Mouse (Mus musculus): Measurements from ENCODE around the gene Pes1. TPM values are rescaled to one million over a fixed set of nuclear protein-coding genes. Genes with fewer than 3 reads are reported as not detected.

Pes1 gene
- polyA plus RNA-seq, 1 experiment from 2014 or later, result 81.2 TPM

GRCm38 (mm10) chr11:3970361-3970760 is 6.6 kb downstream of the Pes1 start:
- H3K4me2 ChIP-seq, result no peak overlapping the region
- no peak for ATAC-seq (ENCODE audit: low FRiP score)
- H3K9me3 ChIP-seq, result no peaks in the 10 kb centered on the region
- no peak overlapping the region for H3K4me3 ChIP-seq (replicated peaks)
- no peaks in the 10 kb centered on the region for H3K27me3 ChIP-seq
- WGBS, result 92% methylated on average over 7 of the region's 7 CpGs
- peaks cover 7% of the 10 kb centered on the region for H3K4me1 ChIP-seq
- peaks cover 76% of the 10 kb centered on the region for H3K36me3 ChIP-seq (replicated peaks)
- no peak overlapping the region for H3K9ac ChIP-seq
- H3K27ac ChIP-seq, result no peak overlapping the region

- WGBS, result 93% methylated on average over 7 of the region's 7 CpGs
- no peak for ATAC-seq (ENCODE audit: low FRiP score)
- peaks cover 96% of the 10 kb centered on the region for H3K36me3 ChIP-seq (replicated peaks)
Observed at GRCm38 (mm10) chr11:3973081-3973480, 9.3 kb downstream of the Pes1 start.

GRCm38 (mm10) chr11:3974311-3974710 is 10.5 kb downstream of the Pes1 start:
- H3K36me3 ChIP-seq (replicated peaks), result peaks cover 99% of the 10 kb centered on the region
- WGBS, result 51% methylated on average over 3 of the region's 3 CpGs
- ATAC-seq (ENCODE audit: low FRiP score), result no peak

More at GRCm38 (mm10) chr11:3973081-3973480, 9.3 kb downstream of the Pes1 start:
- H3K9ac ChIP-seq, result no peak overlapping the region
- H3K9me3 ChIP-seq, result no peaks in the 10 kb centered on the region
- no peaks in the 10 kb centered on the region for H3K27me3 ChIP-seq
- H3K27ac ChIP-seq, result no peak overlapping the region
- H3K4me2 ChIP-seq, result no peak overlapping the region
- no peaks in the 10 kb centered on the region for H3K4me1 ChIP-seq
- H3K4me3 ChIP-seq (replicated peaks), result no peak overlapping the region

GRCm38 (mm10) chr11:3976678-3977077 is 12.9 kb downstream of the Pes1 start, which contains the start of gene 4930556J24Rik:
TSS of gene 4930556J24Rik (minus strand) at chr11:3976778.
- ATAC-seq (ENCODE audit: low FRiP score), result no peak
- H3K9me3 ChIP-seq, result no peaks in the 10 kb centered on the region
- WGBS, result 92% methylated on average over 6 of the region's 6 CpGs
- H3K4me2 ChIP-seq, result no peak within 1 kb of the TSS
- H3K27me3 ChIP-seq, result no peaks in the 10 kb centered on the region
- no peak within 1 kb of the TSS for H3K4me3 ChIP-seq (replicated peaks)
- H3K9ac ChIP-seq, result no peak within 1 kb of the TSS
- H3K36me3 ChIP-seq (replicated peaks), result peaks cover 97% of the 10 kb centered on the region
- H3K4me1 ChIP-seq, result no peaks in the 10 kb centered on the region
- H3K27ac ChIP-seq, result no peak within 1 kb of the TSS

More at GRCm38 (mm10) chr11:3974311-3974710, 10.5 kb downstream of the Pes1 start:
- no peaks in the 10 kb centered on the region for H3K27me3 ChIP-seq
- H3K4me2 ChIP-seq, result no peak overlapping the region
- H3K4me1 ChIP-seq, result no peaks in the 10 kb centered on the region
- H3K27ac ChIP-seq, result no peak overlapping the region
- no peak overlapping the region for H3K4me3 ChIP-seq (replicated peaks)
- no peak overlapping the region for H3K9ac ChIP-seq
- H3K9me3 ChIP-seq, result no peaks in the 10 kb centered on the region

GRCm38 (mm10) chr11:3978421-3978820 is 14.6 kb downstream of the Pes1 start:
- Histone ChIP-seq H3K9ac (no peak overlapping the region), H3K36me3 (replicated peaks) (peaks cover 81% of the 10 kb centered on the region), H3K4me2 (no peak overlapping the region), H3K4me1 (peaks cover 7% of the 10 kb centered on the region), H3K9me3 (no peaks in the 10 kb centered on the region), H3K27ac (no peak overlapping the region), H3K27me3 (peaks cover 10% of the 10 kb centered on the region), H3K4me3 (replicated peaks) (no peak overlapping the region)
- WGBS, result 89% methylated on average over 5 of the region's 5 CpGs
- ATAC-seq (ENCODE audit: low FRiP score), result no peak

- Histone ChIP-seq H3K4me3 (replicated peaks) (no peak overlapping the region), H3K4me2 (no peak overlapping the region), H3K27me3 (peaks cover 30% of the 10 kb centered on the region), H3K27ac (no peak overlapping the region), H3K4me1 (peaks cover 15% of the 10 kb centered on the region), H3K36me3 (replicated peaks) (peaks cover 51% of the 10 kb centered on the region), H3K9me3 (no peaks in the 10 kb centered on the region), H3K9ac (no peak overlapping the region)
- ATAC-seq (ENCODE audit: low FRiP score), result no peak
- WGBS, result 71% methylated on average over 6 of the region's 6 CpGs
Observed at GRCm38 (mm10) chr11:3981536-3981935, 17.8 kb downstream of the Pes1 start.

- Histone ChIP-seq H3K4me1 (peaks cover 15% of the 10 kb centered on the region), H3K27ac (no peak overlapping the region), H3K4me2 (no peak overlapping the region), H3K9me3 (no peaks in the 10 kb centered on the region), H3K9ac (no peak overlapping the region), H3K27me3 (peaks cover 30% of the 10 kb centered on the region), H3K36me3 (replicated peaks) (peaks cover 41% of the 10 kb centered on the region), H3K4me3 (replicated peaks) (no peak overlapping the region)
- ATAC-seq (ENCODE audit: low FRiP score), result no peak
- 75% methylated on average over 7 of the region's 7 CpGs for WGBS
Observed at GRCm38 (mm10) chr11:3982275-3983209, 18.8 kb downstream of the Pes1 start.

- WGBS, result under 1% methylated on average over 35 of the region's 37 CpGs
- H3K9me3 ChIP-seq, result no peaks in the 10 kb centered on the region
- H3K4me2 ChIP-seq, result peak within 1 kb of the TSS; percentile 73
- H3K4me3 ChIP-seq (replicated peaks), result peak within 1 kb of the TSS; percentile 43
- ATAC-seq (ENCODE audit: low FRiP score), result peak; percentile 53
- H3K27me3 ChIP-seq, result peaks cover 30% of the 10 kb centered on the region
- peaks cover 32% of the 10 kb centered on the region for H3K36me3 ChIP-seq (replicated peaks)
- peak within 1 kb of the TSS; percentile 50 for H3K9ac ChIP-seq
- no peak within 1 kb of the TSS for H3K27ac ChIP-seq
- peaks cover 15% of the 10 kb centered on the region for H3K4me1 ChIP-seq
Observed at GRCm38 (mm10) chr11:3983291-3983862, 19.6 kb downstream of the Pes1 start, which contains the start of gene Gal3st1. TSS of gene Gal3st1 (plus strand) at chr11:3983636.

GRCm38 (mm10) chr11:3983863-3984745 is 20.3 kb downstream of the Pes1 start:
- Histone ChIP-seq H3K4me2 (peak overlapping the region; percentile 73), H3K9ac (peak overlapping the region; percentile 50), H3K4me1 (peaks cover 15% of the 10 kb centered on the region), H3K4me3 (replicated peaks) (peak overlapping the region; percentile 43), H3K27ac (no peak overlapping the region), H3K27me3 (peaks cover 30% of the 10 kb centered on the region), H3K36me3 (replicated peaks) (peaks cover 25% of the 10 kb centered on the region), H3K9me3 (no peaks in the 10 kb centered on the region)
- WGBS, result 10% methylated on average over 15 of the region's 15 CpGs
- ATAC-seq (ENCODE audit: low FRiP score), result peak; percentile 46; the same call in 1 of the 2 replicates

GRCm38 (mm10) chr11:3989748-3990147 is 26.0 kb downstream of the Pes1 start:
- Histone ChIP-seq H3K27me3 (peaks cover 11% of the 10 kb centered on the region), H3K36me3 (replicated peaks) (no peaks in the 10 kb centered on the region), H3K4me2 (no peak overlapping the region), H3K9me3 (no peaks in the 10 kb centered on the region), H3K27ac (no peak overlapping the region), H3K9ac (no peak overlapping the region), H3K4me1 (no peaks in the 10 kb centered on the region; the same call in 1 of the 2 replicates), H3K4me3 (replicated peaks) (no peak overlapping the region)
- ATAC-seq (ENCODE audit: low FRiP score), result no peak
- WGBS, result 32% methylated on average over 3 of the region's 3 CpGs

GRCm38 (mm10) chr11:3993132-3993531 is 29.4 kb downstream of the Pes1 start:
- WGBS, result 79% methylated on average over 6 of the region's 6 CpGs
- no peaks in the 10 kb centered on the region for H3K36me3 ChIP-seq (replicated peaks)
- no peaks in the 10 kb centered on the region for H3K9me3 ChIP-seq
- H3K9ac ChIP-seq, result no peak overlapping the region
- peaks cover 1% of the 10 kb centered on the region for H3K4me1 ChIP-seq
- H3K4me2 ChIP-seq, result no peak overlapping the region
- no peak overlapping the region for H3K27ac ChIP-seq
- H3K4me3 ChIP-seq (replicated peaks), result no peak overlapping the region
- no peak for ATAC-seq (ENCODE audit: low FRiP score)
- H3K27me3 ChIP-seq, result peaks cover 30% of the 10 kb centered on the region

- 86% methylated on average over 6 of the region's 6 CpGs for WGBS
- H3K27ac ChIP-seq, result no peak overlapping the region
- ATAC-seq (ENCODE audit: low FRiP score), result no peak
- H3K9ac ChIP-seq, result no peak overlapping the region
- H3K4me1 ChIP-seq, result peaks cover 7% of the 10 kb centered on the region
- H3K4me3 ChIP-seq (replicated peaks), result no peak overlapping the region
- peaks cover 38% of the 10 kb centered on the region for H3K27me3 ChIP-seq
- H3K9me3 ChIP-seq, result no peaks in the 10 kb centered on the region
- H3K36me3 ChIP-seq (replicated peaks), result no peaks in the 10 kb centered on the region
- H3K4me2 ChIP-seq, result no peak overlapping the region
Observed at GRCm38 (mm10) chr11:3993914-3994313, 30.1 kb downstream of the Pes1 start.
